Mouse (Mus musculus) neural tube, embryonic 11.5 days (tissue): Measurements from ENCODE around the gene Zfp341. TPM values are rescaled to one million over a fixed set of nuclear protein-coding genes. Genes with fewer than 3 reads are reported as not detected.

ENCODE experiments used
- ATAC-seq: fragments of 200-750 bp; cut with Nextera tagmentation; 2 replicates; pipeline ENCODE4 v1.8.0; 2017; ENCODE audit warnings: moderate number of reproducible peaks, mild to moderate bottlenecking, moderate TSS enrichment, moderate library complexity; ENCODE audit not compliant: insufficient read depth, low FRiP score, low TSS enrichment
- DNase-seq: peaks from one replicate; pipeline ENCODE4 v3.0.0-alpha.2; 2015; ENCODE audit warnings: low spot score
- H3K27ac ChIP-seq: fragments of 300-500 bp; sonication (generic); 2 replicates; pipeline ENCODE4 v1.5.1; 2014; ENCODE audit warnings: low read depth, mild to moderate bottlenecking, low read length
- H3K27me3 ChIP-seq: fragments of 300-500 bp; sonication (generic); 2 replicates; pipeline ENCODE4 v1.6.1; 2014; ENCODE audit warnings: mild to moderate bottlenecking, low read length, mixed read lengths; ENCODE audit not compliant: control insufficient read depth, insufficient read depth
- H3K36me3 ChIP-seq: fragments of 300-500 bp; sonication (generic); 2 replicates; pipeline ENCODE4 v1.6.1; 2014; ENCODE audit warnings: mild to moderate bottlenecking, low read length, moderate library complexity, mixed read lengths; ENCODE audit not compliant: control insufficient read depth, insufficient read depth
- H3K4me1 ChIP-seq: fragments of 300-500 bp; sonication (generic); 2 replicates; pipeline ENCODE4 v1.6.1; 2014; ENCODE audit warnings: low read length, mixed read lengths; ENCODE audit not compliant: control insufficient read depth, insufficient read depth
- H3K4me2 ChIP-seq: fragments of 300-500 bp; sonication (generic); 2 replicates; pipeline ENCODE4 v1.6.1; 2014; ENCODE audit warnings: low read depth, mild to moderate bottlenecking, moderate library complexity
- H3K4me3 ChIP-seq: fragments of 300-500 bp; sonication (generic); 2 replicates; pipeline ENCODE4 v1.5.1; 2014; ENCODE audit warnings: low read depth, low read length
- H3K9ac ChIP-seq: fragments of 300-500 bp; sonication (generic); 2 replicates; pipeline ENCODE4 v1.6.1; 2014; ENCODE audit warnings: mild to moderate bottlenecking, low read length
- H3K9me3 ChIP-seq: fragments of 300-500 bp; sonication (generic); 2 replicates; pipeline ENCODE4 v1.6.1; 2016; ENCODE audit warnings: low read length; ENCODE audit not compliant: control insufficient read depth
- WGBS: fragments of 180-500 bp; shearing (Covaris S2); extraction: QIAGEN DNeasy Blood & Tissue Kit; methylation state at CpG from one replicate; pipeline ENCODE4 v1.1.7; 2014; 5-methylcytosine and 5-hydroxymethylcytosine counted together
- polyA plus RNA-seq: library from polyadenylated mRNA; unstranded; fragments of >200 nt; fragmentation: Nextera tagmentation; extraction: Ambion mirVana; gene quantifications from 2 replicates; pipeline ENCODE4 v1.2.1, GENCODE M21; 2014

Gene Zfp341
- polyA plus RNA-seq, 1 experiment from 2014 or later: 1.5 TPM

DNA sequence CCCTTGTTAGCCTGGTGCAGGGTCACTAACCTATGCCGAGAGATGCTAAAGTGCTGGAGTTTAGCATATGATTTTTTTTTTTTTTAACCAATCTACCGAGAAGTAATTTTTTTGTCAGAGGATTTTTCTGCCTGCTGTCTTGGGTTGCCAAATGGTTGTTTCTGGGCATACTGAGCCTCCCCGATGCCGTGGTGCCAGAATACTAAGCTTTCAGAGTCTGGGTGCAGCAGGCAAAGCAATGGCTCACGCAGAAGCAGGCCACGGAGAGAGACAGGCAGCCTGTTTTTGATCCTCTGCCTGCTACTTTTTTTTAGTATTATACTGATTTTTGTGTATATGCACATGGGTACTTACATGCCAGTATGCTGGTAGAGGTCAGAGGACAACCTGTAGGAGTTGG lies 67.8 kb downstream of the Zfp341 start:
- 96% methylated on average over 6 of the region's 6 CpGs for WGBS
- Histone ChIP-seq H3K9ac (no peak overlapping the region), H3K4me3 (no peak overlapping the region)

DNA sequence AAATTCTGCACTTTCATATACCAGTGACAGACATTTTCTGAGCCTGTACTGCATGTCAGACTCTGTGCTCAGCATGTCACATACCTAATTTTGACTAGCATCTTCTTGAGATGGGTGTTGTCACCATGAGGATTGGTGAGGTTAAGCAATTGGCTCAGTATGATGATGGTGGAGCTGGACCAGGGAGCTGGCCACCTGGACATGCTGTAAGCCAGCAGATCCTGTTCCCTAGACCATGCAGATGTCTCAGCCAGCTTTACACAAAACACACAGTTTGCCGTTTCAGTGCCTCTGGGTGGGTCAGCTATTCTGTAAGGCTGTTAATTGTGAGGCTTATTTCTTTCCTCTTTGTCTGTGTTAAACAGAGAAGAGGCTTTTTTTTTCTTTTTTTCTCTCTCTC lies 69.6 kb downstream of the Zfp341 start:
- Histone ChIP-seq H3K4me2 (no peak overlapping the region), H3K27ac (no peak overlapping the region), H3K4me3 (no peak overlapping the region), H3K4me1 (0 out of 2 replicates have a peak, but pooled peaks cover 4% of the 10 kb centered on the region), H3K27me3 (no peaks in the 10 kb centered on the region), H3K9ac (no peak overlapping the region), H3K9me3 (no peaks in the 10 kb centered on the region), H3K36me3 (no peaks in the 10 kb centered on the region)
- no peak for ATAC-seq
- no peak for DNase-seq
- WGBS: 56% methylated on average over 1 of the region's 1 CpGs

More for the DNA sequence above, 67.8 kb downstream of the Zfp341 start:
- Histone ChIP-seq H3K4me2 (no peak overlapping the region), H3K27me3 (no peaks in the 10 kb centered on the region), H3K36me3 (no peaks in the 10 kb centered on the region), H3K27ac (no peak overlapping the region), H3K9me3 (no peaks in the 10 kb centered on the region), H3K4me1 (peaks cover 15% of the 10 kb centered on the region)
- ATAC-seq (no peak), DNase-seq (no peak)

DNA sequence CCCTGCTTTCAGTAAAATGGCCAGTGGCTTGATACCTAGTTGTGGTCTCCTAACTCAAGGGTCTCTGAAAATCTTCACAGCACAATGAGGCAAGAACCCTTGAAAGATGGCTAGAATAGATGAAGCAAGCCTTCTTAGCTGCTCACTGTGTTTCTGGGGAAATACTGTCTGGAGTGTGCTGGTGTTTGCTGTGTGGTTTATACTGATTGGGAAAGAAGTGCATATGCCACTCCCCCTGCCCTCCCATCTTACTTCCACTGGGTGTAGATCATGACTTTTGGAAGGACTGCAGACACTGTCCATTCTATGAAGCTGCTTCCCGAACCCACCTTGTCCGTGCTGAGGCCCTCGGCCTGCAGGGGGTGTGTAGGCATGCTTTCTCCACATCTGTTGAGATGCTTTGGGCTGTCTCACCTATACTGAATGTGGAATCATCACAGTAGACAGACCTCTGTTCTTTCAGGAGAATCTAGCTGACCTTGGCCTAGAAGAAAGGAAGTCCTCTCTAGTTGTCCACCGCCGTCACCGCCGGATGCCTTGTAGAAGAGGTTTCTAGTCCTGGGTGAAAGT lies 71.9 kb downstream of the Zfp341 start:
- no peaks in the 10 kb centered on the region for H3K36me3 ChIP-seq
- H3K4me1 ChIP-seq: 0 out of 2 replicates have a peak, but pooled peaks cover 2% of the 10 kb centered on the region
- WGBS: 94% methylated on average over 7 of the region's 7 CpGs
- ATAC-seq (no peak), DNase-seq (no peak)
- no peak overlapping the region for H3K4me3 ChIP-seq
- no peaks in the 10 kb centered on the region for H3K9me3 ChIP-seq
- H3K27me3 ChIP-seq: no peaks in the 10 kb centered on the region
- no peak overlapping the region for H3K4me2 ChIP-seq
- H3K27ac ChIP-seq: no peak overlapping the region
- H3K9ac ChIP-seq: no peak overlapping the region

DNA sequence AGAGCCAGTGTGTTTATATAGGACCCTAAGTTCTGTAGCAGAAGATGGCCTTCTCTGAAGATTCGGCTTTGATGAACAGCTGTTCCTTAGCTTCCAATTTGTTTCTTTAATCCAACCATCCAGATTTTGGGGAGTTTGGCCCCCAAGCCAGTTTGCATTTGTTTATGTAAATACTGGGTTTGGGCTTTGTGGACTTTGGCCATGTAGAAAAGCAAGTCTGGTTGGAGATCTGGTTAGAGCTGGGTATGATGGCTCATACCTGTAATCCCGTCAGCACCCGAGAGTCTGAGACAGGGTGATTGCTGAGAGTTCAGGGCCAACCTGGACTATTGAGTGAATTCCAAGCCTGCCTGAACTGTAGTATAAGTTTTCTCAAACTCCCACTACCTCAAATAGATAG lies 72.7 kb downstream of the Zfp341 start:
- Histone ChIP-seq H3K9me3 (no peaks in the 10 kb centered on the region), H3K27me3 (no peaks in the 10 kb centered on the region), H3K4me2 (no peak overlapping the region), H3K9ac (no peak overlapping the region), H3K4me1 (0 out of 2 replicates have a peak, but pooled peaks cover 2% of the 10 kb centered on the region), H3K4me3 (no peak overlapping the region), H3K27ac (no peak overlapping the region), H3K36me3 (no peaks in the 10 kb centered on the region; the same call in 1 of the 2 replicates)
- ATAC-seq (no peak), DNase-seq (no peak)
- WGBS: 87% methylated on average over 3 of the region's 3 CpGs

DNA sequence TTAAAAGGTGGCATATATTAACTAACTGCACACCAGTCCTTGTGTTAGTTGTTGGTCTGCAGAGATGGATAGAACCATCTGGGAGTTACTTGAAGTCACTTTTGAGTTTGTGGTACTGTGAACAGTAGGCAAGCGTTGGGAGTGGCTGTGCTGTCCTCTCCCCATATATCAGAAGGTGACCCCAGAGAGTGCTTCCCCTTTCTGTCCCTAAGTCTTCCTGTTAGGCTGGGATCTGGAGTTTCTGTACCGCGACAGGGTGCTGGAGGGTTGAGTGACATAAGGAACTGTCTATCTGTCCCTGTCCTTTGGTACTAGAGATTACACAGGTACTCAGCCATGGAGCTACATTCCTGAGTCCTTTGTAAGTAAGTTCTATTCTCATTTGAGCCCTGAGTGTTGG lies 73.7 kb downstream of the Zfp341 start:
- no peak for DNase-seq
- Histone ChIP-seq H3K36me3 (peaks cover 4% of the 10 kb centered on the region; the same call in 1 of the 2 replicates), H3K9ac (no peak overlapping the region), H3K27me3 (no peaks in the 10 kb centered on the region), H3K4me1 (no peaks in the 10 kb centered on the region), H3K4me2 (no peak overlapping the region), H3K9me3 (no peaks in the 10 kb centered on the region), H3K27ac (no peak overlapping the region), H3K4me3 (no peak overlapping the region)
- no peak for ATAC-seq
- 96% methylated on average over 3 of the region's 3 CpGs for WGBS

DNA sequence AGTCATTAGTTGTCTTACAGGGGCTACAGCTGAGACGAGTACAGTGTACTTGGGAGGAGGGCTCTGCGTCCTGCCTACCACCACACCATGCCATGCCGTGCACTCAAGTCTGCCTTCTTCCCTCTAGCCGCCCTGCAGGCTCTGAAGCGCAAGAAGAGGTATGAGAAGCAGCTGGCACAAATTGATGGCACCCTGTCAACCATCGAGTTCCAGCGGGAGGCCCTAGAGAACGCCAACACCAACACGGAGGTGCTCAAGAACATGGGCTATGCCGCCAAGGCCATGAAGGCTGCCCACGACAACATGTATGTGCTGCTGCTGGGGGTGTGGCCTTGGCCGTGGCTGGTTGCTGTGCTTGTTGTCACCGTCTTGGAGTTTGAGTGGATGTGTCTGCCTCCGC lies 76.3 kb downstream of the Zfp341 start:
- Histone ChIP-seq H3K9me3 (no peaks in the 10 kb centered on the region), H3K36me3 (peaks cover 6% of the 10 kb centered on the region; the same call in 1 of the 2 replicates), H3K4me1 (no peaks in the 10 kb centered on the region), H3K4me3 (no peak overlapping the region), H3K4me2 (no peak overlapping the region), H3K27ac (no peak overlapping the region), H3K9ac (no peak overlapping the region), H3K27me3 (no peaks in the 10 kb centered on the region)
- no peak for DNase-seq
- ATAC-seq: no peak
- 93% methylated on average over 14 of the region's 14 CpGs for WGBS

DNA sequence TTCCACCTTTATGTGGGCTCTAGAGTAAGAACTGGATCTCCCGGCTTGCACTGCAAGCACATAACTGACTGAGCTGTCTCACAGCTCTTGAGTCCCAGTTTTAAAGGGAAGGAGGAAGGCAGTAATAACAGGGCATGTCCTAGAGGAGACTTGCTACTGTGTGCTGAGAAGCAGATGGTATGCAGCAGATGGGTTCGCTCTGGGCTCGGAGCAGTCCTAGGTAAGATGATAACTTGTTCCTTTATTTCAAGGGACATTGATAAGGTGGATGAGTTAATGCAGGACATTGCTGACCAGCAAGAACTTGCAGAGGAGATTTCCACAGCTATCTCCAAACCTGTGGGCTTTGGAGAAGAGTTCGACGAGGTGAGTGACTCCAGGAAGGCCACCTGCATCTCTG lies 77.9 kb downstream of the Zfp341 start:
- Histone ChIP-seq H3K4me3 (no peak overlapping the region), H3K9me3 (no peaks in the 10 kb centered on the region), H3K4me1 (no peaks in the 10 kb centered on the region), H3K36me3 (peaks cover 10% of the 10 kb centered on the region; the same call in 1 of the 2 replicates), H3K9ac (no peak overlapping the region), H3K27ac (no peak overlapping the region), H3K4me2 (no peak overlapping the region), H3K27me3 (no peaks in the 10 kb centered on the region)
- 97% methylated on average over 5 of the region's 5 CpGs for WGBS
- DNase-seq (no peak), ATAC-seq (no peak)

DNA sequence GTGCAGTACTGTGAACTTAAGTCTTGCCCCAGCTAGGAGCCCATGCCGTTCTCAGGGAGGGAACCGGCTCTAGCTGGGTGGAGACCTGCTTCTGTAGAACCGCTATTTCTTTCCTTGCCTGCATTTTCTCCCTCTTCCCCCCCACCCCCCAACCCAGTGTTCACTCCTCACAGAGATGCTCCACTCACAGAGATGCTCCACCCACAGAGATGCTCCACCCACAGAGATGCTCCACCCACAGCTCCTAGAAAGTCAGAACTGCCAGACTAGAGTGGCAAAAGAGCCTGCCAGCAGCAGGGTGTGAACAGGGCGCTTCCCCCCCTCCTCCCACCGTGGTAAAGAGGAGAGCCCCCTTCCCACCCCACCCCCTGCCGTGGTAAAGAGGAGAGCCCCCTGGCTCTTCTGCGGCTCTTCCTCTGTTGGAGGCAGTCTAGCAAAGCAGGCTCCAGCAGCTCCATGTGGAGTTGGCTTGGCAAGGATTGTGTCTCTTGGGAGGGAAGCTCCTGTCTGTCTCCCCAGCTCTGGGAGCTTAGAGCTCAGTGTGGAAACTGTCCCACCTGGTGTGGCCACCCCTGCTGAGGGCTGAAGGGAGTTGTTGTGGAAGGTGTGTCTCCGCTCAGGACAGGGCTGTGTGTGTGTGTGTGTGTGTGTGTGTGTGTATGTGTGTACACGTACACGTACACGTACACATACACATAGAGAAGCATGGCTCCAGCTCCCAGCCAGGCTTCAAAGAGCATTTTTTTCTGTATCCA lies 80.3 kb downstream of the Zfp341 start:
- Histone ChIP-seq H3K9me3 (no peaks in the 10 kb centered on the region), H3K9ac (no peak overlapping the region), H3K27me3 (no peaks in the 10 kb centered on the region), H3K4me2 (no peak overlapping the region), H3K4me3 (no peak overlapping the region), H3K36me3 (peaks cover 10% of the 10 kb centered on the region; the same call in 1 of the 2 replicates), H3K4me1 (no peaks in the 10 kb centered on the region), H3K27ac (no peak overlapping the region)
- ATAC-seq (no peak), DNase-seq (no peak)
- WGBS: 78% methylated on average over 11 of the region's 11 CpGs

DNA sequence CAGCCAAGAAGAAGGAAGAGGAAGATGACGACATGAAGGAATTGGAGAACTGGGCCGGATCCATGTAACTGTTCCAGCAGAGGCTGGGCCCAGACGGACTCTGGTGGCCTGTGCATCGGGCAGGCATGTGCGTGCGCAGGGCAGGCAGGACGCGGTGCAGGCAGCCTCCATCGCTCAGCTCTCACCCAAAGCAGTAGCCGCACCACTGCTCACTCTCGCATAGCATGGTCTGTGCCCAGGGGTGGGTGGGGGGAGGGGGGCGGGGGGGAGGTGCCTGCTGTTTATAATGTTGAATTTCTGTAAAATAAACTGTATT lies 80.8 kb downstream of the Zfp341 start:
- H3K4me1 ChIP-seq: no peaks in the 10 kb centered on the region
- H3K9me3 ChIP-seq: no peaks in the 10 kb centered on the region
- H3K9ac ChIP-seq: no peak overlapping the region
- WGBS: 96% methylated on average over 12 of the region's 12 CpGs
- H3K4me2 ChIP-seq: no peak overlapping the region
- H3K4me3 ChIP-seq: no peak overlapping the region
- no peak overlapping the region for H3K27ac ChIP-seq
- DNase-seq: no peak
- H3K36me3 ChIP-seq: peaks cover 10% of the 10 kb centered on the region; the same call in 1 of the 2 replicates
- no peak for ATAC-seq
- H3K27me3 ChIP-seq: no peaks in the 10 kb centered on the region
